Mouse (Mus musculus): Measurements from ENCODE around the gene Saxo1.

Gene Saxo1

GRCm38 (mm10) chr4:86422586-86422985 lies 135.5 kb downstream of the Saxo1 start:
- DNase-seq (ENCODE audit: low read depth, low spot score) = no peak

- DNase-seq (ENCODE audit: low read depth, low spot score) = no peak
These were observed 141.6 kb downstream of the Saxo1 start for GRCm38 (mm10) chr4:86416401-86417025.

GRCm38 (mm10) chr4:86413388-86413787 lies 144.7 kb downstream of the Saxo1 start:
- no peak for DNase-seq (ENCODE audit: low read depth, low spot score)

- DNase-seq (ENCODE audit: low read depth, low spot score) = no peak
These were observed 147.2 kb downstream of the Saxo1 start for GRCm38 (mm10) chr4:86410946-86411345.

GRCm38 (mm10) chr4:86408421-86408820 lies 149.7 kb downstream of the Saxo1 start:
- no peak for DNase-seq (ENCODE audit: low read depth, low spot score)

- no peak for DNase-seq (ENCODE audit: low read depth, low spot score)
These were observed 151.0 kb downstream of the Saxo1 start for GRCm38 (mm10) chr4:86407200-86407527.

GRCm38 (mm10) chr4:86406501-86407199 lies 151.5 kb downstream of the Saxo1 start:
- DNase-seq (ENCODE audit: low read depth, low spot score) = no peak

GRCm38 (mm10) chr4:86401116-86401515 lies 157.0 kb downstream of the Saxo1 start:
- no peak for DNase-seq (ENCODE audit: low read depth, low spot score)

GRCm38 (mm10) chr4:86397470-86397869 lies 160.7 kb downstream of the Saxo1 start:
- DNase-seq (ENCODE audit: low read depth, low spot score) = no peak

GRCm38 (mm10) chr4:86396672-86397288 lies 161.3 kb downstream of the Saxo1 start:
- DNase-seq (ENCODE audit: low read depth, low spot score) = no peak

GRCm38 (mm10) chr4:86395636-86396035 lies 162.5 kb downstream of the Saxo1 start:
- no peak for DNase-seq (ENCODE audit: low read depth, low spot score)

Data from brain, embryonic 18.5 days (tissue).